12 mouse cellular contexts compared by ENCODE assay signal in genomic region chr2:166521878-166522611, GRCm38 (mm10).
DNase-seq lines count a peak whose midpoint lies in the region; ATAC-seq and TF ChIP-seq lines count a peak whose summit lies in the region.
"Had no signal": no experiment of that assay in that cellular context is flagged by ENCODE, and none has a peak within 500 bp of the region (broad histone marks: within the 10 kb centered on the region; RNA-seq: fewer than 3 reads in every experiment).

No protein-coding gene starts in this region.

- H3K9me3 ChIP-seq in kidney, postnatal 0 days (replicated peaks; ENCODE audit: low read length), result no peaks in the 10 kb centered on the region
- no peaks in the 10 kb centered on the region for H3K9me3 ChIP-seq in forebrain, embryonic 15.5 days
- H3K9me3 ChIP-seq in heart, embryonic 16.5 days (replicated peaks; ENCODE audit: control insufficient read depth, low read length), result no peaks in the 10 kb centered on the region
- H3K9me3 ChIP-seq: limb, embryonic 12.5 days had no signal

- no peak for TF ChIP-seq CTCF in kidney, postnatal 0 days (IDR thresholded peaks at IDR 0.05; ENCODE audit: low read depth)

- H3K36me3 ChIP-seq in kidney, postnatal 0 days (ENCODE audit: insufficient read depth, low read length), result no peaks in the 10 kb centered on the region
- no peaks in the 10 kb centered on the region for H3K36me3 ChIP-seq in forebrain, embryonic 15.5 days
- no peaks in the 10 kb centered on the region for H3K36me3 ChIP-seq in heart, embryonic 16.5 days (ENCODE audit: control insufficient read depth, insufficient read depth)
- H3K36me3 ChIP-seq: limb, embryonic 12.5 days had no signal

- H3K4me1 ChIP-seq in kidney, postnatal 0 days (replicated peaks; ENCODE audit: insufficient read depth, low read length), result peaks cover 4% of the 10 kb centered on the region
- H3K4me1 ChIP-seq in forebrain, embryonic 15.5 days, result peaks cover 25% of the 10 kb centered on the region
- peaks cover 22% of the 10 kb centered on the region for H3K4me1 ChIP-seq in heart, embryonic 16.5 days (ENCODE audit: control insufficient read depth, insufficient read depth, low read length)

- no peak overlapping the region for H3K27ac ChIP-seq in kidney, postnatal 0 days
- no peak overlapping the region for H3K27ac ChIP-seq in forebrain, embryonic 15.5 days (replicated peaks)
- peak overlapping the region; percentile 92 for H3K27ac ChIP-seq in heart, embryonic 16.5 days (ENCODE audit: low read length)

- H3K27me3 ChIP-seq in kidney, postnatal 0 days (ENCODE audit: insufficient read depth, low read length), result no peaks in the 10 kb centered on the region
- peaks cover 42% of the 10 kb centered on the region; the same call in 1 of the 2 replicates for H3K27me3 ChIP-seq in forebrain, embryonic 15.5 days
- no peaks in the 10 kb centered on the region for H3K27me3 ChIP-seq in heart, embryonic 16.5 days (ENCODE audit: control insufficient read depth, insufficient read depth, low read length)
- H3K27me3 ChIP-seq: limb, embryonic 12.5 days had no signal

- no peak for ATAC-seq in kidney, postnatal 0 days (replicated peaks; ENCODE audit: low FRiP score, low read depth)
- no peak for ATAC-seq in forebrain, embryonic 15.5 days (replicated peaks)
- ATAC-seq in heart, embryonic 16.5 days (replicated peaks; ENCODE audit: extremely low read depth, insufficient read depth, low FRiP score), result peak; percentile 86

- WGBS in kidney, postnatal 0 days, result 37% methylated on average over 16 of the region's 16 CpGs
- WGBS in forebrain, embryonic 15.5 days, result 29% methylated on average over 16 of the region's 16 CpGs
- WGBS in heart, embryonic 16.5 days, result 9% methylated on average over 16 of the region's 16 CpGs

- no peak overlapping the region for H3K9ac ChIP-seq in kidney, postnatal 0 days (ENCODE audit: low read depth, low read length)
- H3K9ac ChIP-seq in forebrain, embryonic 15.5 days (replicated peaks), result no peak overlapping the region
- H3K9ac ChIP-seq in heart, embryonic 16.5 days (ENCODE audit: low read length), result peak overlapping the region; percentile 48
- H3K9ac ChIP-seq: limb, embryonic 12.5 days had no signal

- H3K4me3 ChIP-seq in kidney, postnatal 0 days (replicated peaks; ENCODE audit: low read depth, low read length), result no peak overlapping the region
- H3K4me3 ChIP-seq in forebrain, embryonic 15.5 days, result no peak overlapping the region
- peak overlapping the region; percentile 10; the same call in 1 of the 2 replicates for H3K4me3 ChIP-seq in heart, embryonic 16.5 days (ENCODE audit: low read length)
- H3K4me3 ChIP-seq: limb, embryonic 12.5 days had no signal

- DNase-seq in kidney, postnatal 0 days (ENCODE audit: low spot score), result peak; percentile 47
- DNase-seq in kidney, adult 9 months, result no peak
- DNase-seq in lung, postnatal 14 days, result peak; percentile 11
- DNase-seq in layer of hippocampus, adult 9-10 months (ENCODE audit: low spot score), result no peak
- no peak for DNase-seq in liver
- no peak for DNase-seq in urinary bladder, postnatal 25 days (ENCODE audit: low spot score)
- DNase-seq: adrenal gland, adult 8-10 months; embryo, embryonic 11 days; gastrocnemius, postnatal 10 days had no signal

- no peak overlapping the region for H3K4me2 ChIP-seq in kidney, postnatal 0 days (ENCODE audit: low read length)
- peak overlapping the region; percentile 3; the same call in 1 of the 2 replicates for H3K4me2 ChIP-seq in forebrain, embryonic 15.5 days (replicated peaks)
- peak overlapping the region; percentile 46 for H3K4me2 ChIP-seq in heart, embryonic 16.5 days (ENCODE audit: low read depth, low read length)
- H3K4me2 ChIP-seq: limb, embryonic 12.5 days had no signal

Comparison
In these comparisons a context has a peak if more than half of its experiments do, and no peak if none do; other contexts are left out.
1. DNase-seq: peak in kidney, postnatal 0 days (single experiment) and lung, postnatal 14 days (single experiment); none in kidney, adult 9 months (single experiment), layer of hippocampus, adult 9-10 months (single experiment), liver (single experiment) and urinary bladder, postnatal 25 days (single experiment).